Mouse (Mus musculus) lung, postnatal 0 days (tissue): ENCODE data around the gene Tmem45b. TPM values are rescaled to one million over a fixed set of nuclear protein-coding genes. Genes with fewer than 3 reads are reported as not detected.

Source experiments
- ATAC-seq: fragments of 200-750 bp; cut with Nextera tagmentation; 2 replicates; pipeline ENCODE4 v1.8.0; 2017; ENCODE audit warnings: moderate library complexity
- DNase-seq: peaks from one replicate; pipeline ENCODE4 v3.0.0-alpha.2; 2016; ENCODE audit warnings: low spot score
- H3K27ac ChIP-seq: fragments of 300-500 bp; sonication (generic); 2 replicates; pipeline ENCODE4 v1.5.1; 2014; ENCODE audit warnings: antibody characterized with exemption, mild to moderate bottlenecking, low read length, mixed read lengths
- H3K27me3 ChIP-seq: fragments of 300-500 bp; sonication (generic); replicated peaks from 2 replicates; pipeline ENCODE4 v1.6.1; 2014; ENCODE audit warnings: low read length, mixed read lengths; ENCODE audit not compliant: insufficient read depth
- H3K36me3 ChIP-seq: fragments of 300-500 bp; sonication (generic); 2 replicates; pipeline ENCODE4 v1.6.1; 2014; ENCODE audit warnings: low read length, mixed read lengths; ENCODE audit not compliant: insufficient read depth
- H3K4me1 ChIP-seq: fragments of 300-500 bp; sonication (generic); 2 replicates; pipeline ENCODE4 v1.6.1; 2014; ENCODE audit warnings: antibody characterized with exemption, low read depth, low read length, mixed read lengths; ENCODE audit not compliant: insufficient read depth
- H3K4me2 ChIP-seq: fragments of 300-500 bp; sonication (generic); replicated peaks from 2 replicates; pipeline ENCODE4 v1.6.1; 2014; ENCODE audit warnings: low read depth, mild to moderate bottlenecking, low read length, moderate library complexity, mixed read lengths
- H3K4me3 ChIP-seq: fragments of 300-500 bp; sonication (generic); 2 replicates; pipeline ENCODE4 v1.5.1; 2014; ENCODE audit warnings: low read depth, low read length
- H3K9ac ChIP-seq: fragments of 300-500 bp; sonication (generic); replicated peaks from 2 replicates; pipeline ENCODE4 v1.6.1; 2014; ENCODE audit warnings: low read depth, mild to moderate bottlenecking
- H3K9me3 ChIP-seq: fragments of 300-500 bp; sonication (generic); 2 replicates; pipeline ENCODE4 v1.6.1; 2016; ENCODE audit warnings: low read length, mixed read lengths
- CTCF ChIP-seq: IDR thresholded peaks from 2 replicates; pipeline ENCODE4 v1.5.1; 2016; ENCODE audit warnings: antibody characterized with exemption, mild to moderate bottlenecking
- EP300 ChIP-seq: IDR thresholded peaks from 2 replicates; pipeline ENCODE4 v1.6.1; 2016; ENCODE audit warnings: antibody characterized with exemption, mild to moderate bottlenecking, control low read depth
- WGBS: fragments of 180-500 bp; shearing (Covaris S2); extraction: QIAGEN DNeasy Blood & Tissue Kit; methylation state at CpG from one replicate; pipeline ENCODE4 v1.1.7; 2014; 5-methylcytosine and 5-hydroxymethylcytosine counted together
- polyA plus RNA-seq: library from polyadenylated mRNA; unstranded; fragments of >200 nt; fragmentation: Nextera tagmentation; extraction: Ambion mirVana; gene quantifications from 2 replicates; pipeline ENCODE4 v1.2.1, GENCODE M21; 2015

Tmem45b gene
- polyA plus RNA-seq, 1 experiment from 2014 or later, result 0.20 TPM

DNA sequence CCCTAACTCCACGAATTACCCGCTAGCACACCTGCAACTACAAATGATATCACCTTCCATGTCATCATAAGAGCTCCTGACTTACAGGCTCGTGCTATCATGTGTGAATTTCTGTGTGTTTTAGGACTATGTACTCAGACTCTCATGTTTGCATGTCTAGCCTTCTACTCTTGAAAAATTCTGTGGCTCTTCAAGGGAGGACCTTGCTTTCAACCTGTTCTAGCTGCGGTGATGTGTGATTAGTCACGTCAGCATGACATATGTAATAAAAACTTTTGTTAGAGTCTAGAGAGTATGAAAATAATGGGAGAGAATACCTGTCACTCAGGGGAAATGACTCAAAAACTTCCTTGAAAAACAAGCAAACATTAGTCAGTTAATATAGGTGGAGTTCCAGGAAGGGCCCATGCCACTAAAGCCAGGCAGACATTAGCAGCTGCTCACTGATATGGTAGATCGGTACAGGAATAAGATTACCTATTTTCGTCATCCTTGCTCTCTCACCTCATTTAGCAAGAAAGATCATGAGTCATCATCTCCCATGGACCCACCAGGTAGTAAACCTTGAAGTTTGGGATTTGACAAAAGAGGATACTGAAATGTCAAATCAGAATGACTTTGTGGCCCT, 15.0 kb downstream of the Tmem45b start:
- DNase-seq, result no peak
- WGBS, result 74% methylated on average over 7 of the region's 7 CpGs
- H3K27me3 ChIP-seq, result no peaks in the 10 kb centered on the region
- no peak overlapping the region for H3K27ac ChIP-seq
- ATAC-seq, result no peak
- no peak overlapping the region for H3K4me3 ChIP-seq
- no peaks in the 10 kb centered on the region for H3K4me1 ChIP-seq
- TF ChIP-seq CTCF (no peak), EP300 (no peak)
- no peak overlapping the region for H3K4me2 ChIP-seq
- no peaks in the 10 kb centered on the region for H3K36me3 ChIP-seq
- no peaks in the 10 kb centered on the region for H3K9me3 ChIP-seq
- no peak overlapping the region for H3K9ac ChIP-seq

DNA sequence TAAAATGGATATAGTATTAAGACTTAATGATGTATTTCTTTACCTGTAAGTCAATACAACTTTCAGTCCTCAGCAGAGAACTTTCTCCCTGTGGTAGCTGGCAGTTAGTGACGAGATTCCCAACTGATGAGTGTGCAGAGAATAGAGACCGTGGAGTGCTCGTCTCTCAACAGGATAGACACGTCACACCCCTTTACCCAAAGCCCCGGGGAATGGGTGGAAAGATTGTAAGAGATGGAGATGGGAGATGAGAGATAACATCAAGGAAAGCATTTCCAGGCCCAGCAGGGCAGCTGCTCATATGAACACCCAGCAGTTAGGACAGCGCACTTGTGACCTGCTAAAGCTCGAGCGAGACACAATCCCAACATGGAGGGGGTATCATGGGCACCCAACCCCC, 20.0 kb downstream of the Tmem45b start:
- ATAC-seq (no peak), DNase-seq (no peak)
- Histone ChIP-seq H3K36me3 (no peaks in the 10 kb centered on the region), H3K4me1 (no peaks in the 10 kb centered on the region), H3K9me3 (no peaks in the 10 kb centered on the region), H3K27ac (no peak overlapping the region), H3K9ac (no peak overlapping the region), H3K4me3 (no peak overlapping the region), H3K27me3 (no peaks in the 10 kb centered on the region), H3K4me2 (no peak overlapping the region)
- 73% methylated on average over 8 of the region's 8 CpGs for WGBS
- TF ChIP-seq CTCF (no peak), EP300 (no peak)

DNA sequence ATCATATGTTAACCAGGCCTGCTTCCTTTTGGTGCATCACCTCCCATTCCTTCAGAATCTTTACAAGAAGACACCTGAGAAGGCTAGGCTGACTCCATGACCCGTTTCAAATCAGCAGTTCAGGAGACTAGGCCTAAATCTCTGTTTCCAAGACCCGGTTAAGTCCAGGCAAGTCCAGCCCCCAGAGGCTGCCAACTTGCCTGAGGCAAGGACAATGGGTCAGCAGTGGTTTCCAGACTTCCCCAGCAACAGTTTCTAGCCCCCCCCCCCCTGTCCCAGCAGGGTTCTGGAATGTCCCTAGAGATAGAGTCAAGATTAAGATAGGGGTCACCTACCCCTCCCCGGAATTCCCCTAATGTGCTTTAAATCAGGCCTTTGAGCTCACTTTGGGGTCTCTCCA, 22.8 kb downstream of the Tmem45b start:
- ATAC-seq, result no peak
- Histone ChIP-seq H3K27me3 (no peaks in the 10 kb centered on the region), H3K4me2 (no peak overlapping the region), H3K9me3 (no peaks in the 10 kb centered on the region), H3K4me1 (no peaks in the 10 kb centered on the region), H3K36me3 (no peaks in the 10 kb centered on the region), H3K27ac (no peak overlapping the region), H3K9ac (no peak overlapping the region), H3K4me3 (no peak overlapping the region)
- WGBS, result 81% methylated on average over 3 of the region's 3 CpGs
- no peak for DNase-seq
- TF ChIP-seq CTCF (no peak), EP300 (no peak)

- no peak for TF ChIP-seq EP300
- no peak for TF ChIP-seq CTCF
- no peaks in the 10 kb centered on the region for H3K4me1 ChIP-seq
- H3K27me3 ChIP-seq, result no peaks in the 10 kb centered on the region
- no peaks in the 10 kb centered on the region for H3K36me3 ChIP-seq
- DNase-seq, result no peak
- no peak for ATAC-seq
- no peak overlapping the region for H3K4me3 ChIP-seq
- no peaks in the 10 kb centered on the region for H3K9me3 ChIP-seq
- no peak overlapping the region for H3K4me2 ChIP-seq
- WGBS, result 88% methylated on average over 5 of the region's 5 CpGs
- H3K27ac ChIP-seq, result no peak overlapping the region
- no peak overlapping the region for H3K9ac ChIP-seq
These were observed 23.9 kb downstream of the Tmem45b start for GRCm38 (mm10) chr9:31440366-31440765.

GRCm38 (mm10) chr9:31439341-31439740, 24.9 kb downstream of the Tmem45b start:
- no peaks in the 10 kb centered on the region for H3K9me3 ChIP-seq
- no peaks in the 10 kb centered on the region for H3K27me3 ChIP-seq
- TF ChIP-seq EP300 (no peak), CTCF (no peak)
- H3K36me3 ChIP-seq, result no peaks in the 10 kb centered on the region
- H3K9ac ChIP-seq, result no peak overlapping the region
- 83% methylated on average over 6 of the region's 6 CpGs for WGBS
- no peak for DNase-seq
- no peak overlapping the region for H3K4me3 ChIP-seq
- no peak for ATAC-seq
- H3K4me1 ChIP-seq, result no peaks in the 10 kb centered on the region
- no peak overlapping the region for H3K27ac ChIP-seq
- no peak overlapping the region for H3K4me2 ChIP-seq

DNA sequence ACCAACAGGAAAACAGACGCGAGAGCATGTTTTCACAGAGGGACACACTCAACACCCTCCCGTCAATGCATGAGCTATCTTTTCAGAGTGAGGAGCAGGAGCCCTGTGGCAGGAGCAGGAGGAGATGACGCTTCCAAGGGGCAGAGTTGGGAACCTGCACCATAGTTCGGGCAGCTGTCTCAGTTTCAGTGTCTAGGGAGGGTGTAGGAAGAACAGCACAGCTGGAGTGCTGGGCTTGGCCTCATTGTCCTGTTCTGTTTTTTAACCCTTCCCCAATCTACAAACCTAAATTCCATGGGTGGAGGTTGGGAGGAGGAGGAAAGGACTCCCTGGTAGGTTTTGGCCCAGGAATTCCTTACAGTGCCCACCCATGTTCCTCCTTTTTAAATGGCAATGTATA, 25.4 kb downstream of the Tmem45b start:
- no peak overlapping the region for H3K9ac ChIP-seq
- no peaks in the 10 kb centered on the region for H3K36me3 ChIP-seq
- no peak overlapping the region for H3K27ac ChIP-seq
- TF ChIP-seq EP300 (no peak), CTCF (no peak)
- no peaks in the 10 kb centered on the region for H3K27me3 ChIP-seq
- DNase-seq (no peak), ATAC-seq (no peak)
- no peak overlapping the region for H3K4me2 ChIP-seq
- 62% methylated on average over 5 of the region's 5 CpGs for WGBS
- H3K4me3 ChIP-seq, result no peak overlapping the region
- no peaks in the 10 kb centered on the region for H3K9me3 ChIP-seq
- H3K4me1 ChIP-seq, result no peaks in the 10 kb centered on the region

GRCm38 (mm10) chr9:31437861-31438260, 26.4 kb downstream of the Tmem45b start:
- Histone ChIP-seq H3K4me1 (no peaks in the 10 kb centered on the region), H3K27me3 (no peaks in the 10 kb centered on the region), H3K4me2 (no peak overlapping the region), H3K9ac (no peak overlapping the region), H3K27ac (no peak overlapping the region), H3K4me3 (no peak overlapping the region), H3K9me3 (no peaks in the 10 kb centered on the region), H3K36me3 (no peaks in the 10 kb centered on the region)
- ATAC-seq (no peak), DNase-seq (no peak)
- WGBS, result 49% methylated on average over 7 of the region's 7 CpGs
- no peak for TF ChIP-seq CTCF
- no peak for TF ChIP-seq EP300
